Mouse (Mus musculus) intestine, postnatal 0 days (tissue): ENCODE data around the gene Gm20696. TPM values are rescaled to one million over a fixed set of nuclear protein-coding genes. Genes with fewer than 3 reads are reported as not detected.

Source experiments
- ATAC-seq: fragments of 200-750 bp; cut with Nextera tagmentation; 2 replicates; pipeline ENCODE4 v1.8.0; 2017; ENCODE audit warnings: mild to moderate bottlenecking, moderate TSS enrichment, moderate library complexity
- H3K27ac ChIP-seq: fragments of 300-500 bp; sonication (generic); 2 replicates; pipeline ENCODE4 v1.5.1; 2014; ENCODE audit warnings: mild to moderate bottlenecking, low read depth, low read length, moderate library complexity
- H3K27me3 ChIP-seq: fragments of 300-500 bp; sonication (generic); replicated peaks from 2 replicates; pipeline ENCODE4 v1.6.1; 2014; ENCODE audit warnings: low read length, mixed read lengths; ENCODE audit not compliant: control insufficient read depth, insufficient read depth
- H3K36me3 ChIP-seq: fragments of 300-500 bp; sonication (generic); 2 replicates; pipeline ENCODE4 v1.6.1; 2014; ENCODE audit warnings: mild to moderate bottlenecking, moderate library complexity; ENCODE audit not compliant: control insufficient read depth, insufficient read depth
- H3K4me1 ChIP-seq: fragments of 300-500 bp; sonication (generic); replicated peaks from 2 replicates; pipeline ENCODE4 v1.6.1; 2014; ENCODE audit warnings: antibody characterized with exemption, low read length, mixed read lengths; ENCODE audit not compliant: control insufficient read depth, insufficient read depth
- H3K4me2 ChIP-seq: fragments of 300-500 bp; sonication (generic); replicated peaks from 2 replicates; pipeline ENCODE4 v1.6.1; 2014; ENCODE audit warnings: low read depth, mild to moderate bottlenecking, moderate library complexity
- H3K4me3 ChIP-seq: fragments of 300-500 bp; sonication (generic); 2 replicates; pipeline ENCODE4 v1.5.1; 2014; ENCODE audit warnings: low read depth, low read length
- H3K9ac ChIP-seq: fragments of 300-500 bp; sonication (generic); 2 replicates; pipeline ENCODE4 v1.6.1; 2014; ENCODE audit warnings: mild to moderate bottlenecking, low read depth, low read length
- H3K9me3 ChIP-seq: fragments of 300-500 bp; sonication (generic); 2 replicates; pipeline ENCODE4 v1.6.1; 2016; ENCODE audit warnings: mixed run types; ENCODE audit not compliant: control insufficient read depth
- CTCF ChIP-seq: sonication (generic); IDR thresholded peaks from 2 replicates; pipeline ENCODE4 v1.5.1; 2016; ENCODE audit warnings: low read depth, mild to moderate bottlenecking, control low read depth, antibody characterized with exemption, moderate library complexity
- WGBS: fragments of 180-500 bp; shearing (Covaris S2); extraction: QIAGEN DNeasy Blood & Tissue Kit; methylation state at CpG from one replicate; pipeline ENCODE4 v1.1.7; 2014; 5-methylcytosine and 5-hydroxymethylcytosine counted together
- polyA plus RNA-seq: library from polyadenylated mRNA; unstranded; fragments of >200 nt; fragmentation: Nextera tagmentation; extraction: Ambion mirVana; gene quantifications from 2 replicates; pipeline ENCODE4 v1.2.1, GENCODE M21; 2015

Gm20696 gene
- polyA plus RNA-seq, 1 experiment from 2014 or later, result 1.4 TPM

DNA sequence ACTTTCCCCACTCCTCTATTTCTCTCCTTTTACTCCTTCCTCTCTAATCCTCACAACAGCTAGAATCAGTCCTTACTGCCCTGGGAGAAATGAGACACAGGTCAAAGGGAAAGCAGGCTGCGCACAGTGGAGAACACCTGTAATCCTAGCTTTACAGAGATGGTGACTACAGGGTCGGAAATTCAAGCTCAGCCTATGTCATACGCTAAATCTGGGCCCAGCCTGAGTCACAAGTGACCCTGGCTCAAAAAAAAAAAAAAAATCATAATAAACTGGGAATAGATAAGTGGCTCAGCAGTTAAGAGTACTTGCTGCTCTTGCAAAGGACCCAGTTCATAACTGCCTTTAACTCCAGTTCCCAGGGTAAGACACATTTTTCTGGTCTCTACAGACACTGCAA lies 175.5 kb downstream of the Gm20696 start:
- Histone ChIP-seq H3K9me3 (no peaks in the 10 kb centered on the region), H3K4me3 (no peak overlapping the region), H3K36me3 (no peaks in the 10 kb centered on the region), H3K27ac (no peak overlapping the region), H3K4me2 (no peak overlapping the region), H3K9ac (no peak overlapping the region), H3K4me1 (peaks cover 11% of the 10 kb centered on the region), H3K27me3 (no peaks in the 10 kb centered on the region)
- 0 out of 2 replicates have a peak, but pooled peaks have one; percentile 39 for ATAC-seq
- no peak for TF ChIP-seq CTCF
- WGBS, result 52% methylated on average over 3 of the region's 3 CpGs

DNA sequence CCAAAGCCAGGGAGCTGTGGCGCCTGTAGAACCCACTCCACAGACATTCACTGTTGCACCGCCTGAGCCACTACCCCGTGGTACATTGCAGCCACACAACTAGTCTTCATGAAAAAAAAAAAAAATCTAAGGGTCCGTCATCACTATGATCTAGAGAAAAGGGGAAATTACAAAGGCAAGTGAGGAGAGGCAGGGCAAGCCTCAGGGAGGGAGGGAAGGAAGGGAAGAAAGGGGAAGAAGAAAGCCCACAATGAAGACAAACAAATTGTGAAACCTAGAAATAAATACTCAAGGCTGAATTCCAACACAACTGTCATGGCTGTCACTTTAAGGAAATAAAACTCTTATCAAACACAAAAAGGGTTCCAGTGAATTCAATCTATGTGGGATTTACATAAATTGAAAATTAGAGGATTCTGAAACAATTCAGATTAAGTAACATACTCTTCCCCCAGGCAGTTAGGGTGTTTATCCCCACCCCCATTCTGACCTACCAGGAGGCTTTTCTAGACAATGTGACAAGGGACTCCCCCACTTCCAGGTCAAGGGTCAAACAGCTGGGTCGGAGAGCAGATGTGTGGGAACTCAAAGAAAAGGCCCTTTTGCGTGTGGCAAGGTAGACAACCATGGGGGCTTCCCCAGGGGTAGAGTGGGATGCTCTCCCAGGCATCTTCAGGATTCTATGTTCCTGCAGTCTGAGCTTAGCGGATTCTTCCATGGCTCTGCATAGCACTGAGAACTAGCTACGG lies 176.5 kb downstream of the Gm20696 start:
- H3K9me3 ChIP-seq, result no peaks in the 10 kb centered on the region
- no peak overlapping the region for H3K9ac ChIP-seq
- H3K36me3 ChIP-seq, result no peaks in the 10 kb centered on the region
- WGBS, result 83% methylated on average over 8 of the region's 8 CpGs
- no peak overlapping the region for H3K4me2 ChIP-seq
- H3K27ac ChIP-seq, result no peak overlapping the region
- TF ChIP-seq CTCF, result no peak
- H3K4me3 ChIP-seq, result no peak overlapping the region
- H3K27me3 ChIP-seq, result no peaks in the 10 kb centered on the region
- peaks cover 13% of the 10 kb centered on the region for H3K4me1 ChIP-seq
- no peak for ATAC-seq

DNA sequence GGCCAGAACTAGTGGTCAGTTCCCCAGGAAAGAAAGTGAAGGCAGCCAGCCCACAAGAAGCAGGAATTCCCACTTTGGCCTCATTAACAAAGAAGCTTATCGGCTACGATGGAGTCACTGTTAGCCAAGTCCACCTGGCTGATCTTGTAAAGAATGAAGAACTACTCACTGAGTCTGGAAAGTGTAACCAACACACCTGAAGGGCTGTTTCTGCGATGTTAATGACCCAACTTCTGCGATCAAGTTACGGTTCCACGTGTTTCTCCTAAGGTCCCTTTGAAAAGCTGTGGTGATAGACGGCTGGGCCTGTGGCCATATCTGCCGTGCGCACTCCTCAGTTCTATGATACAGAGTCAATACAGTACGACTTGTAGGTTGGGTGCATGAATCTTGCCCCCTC lies 177.2 kb downstream of the Gm20696 start:
- no peaks in the 10 kb centered on the region for H3K36me3 ChIP-seq
- TF ChIP-seq CTCF, result no peak
- no peak overlapping the region for H3K4me2 ChIP-seq
- no peak overlapping the region for H3K4me3 ChIP-seq
- ATAC-seq, result no peak
- no peaks in the 10 kb centered on the region for H3K27me3 ChIP-seq
- H3K4me1 ChIP-seq, result peaks cover 18% of the 10 kb centered on the region
- H3K9ac ChIP-seq, result no peak overlapping the region
- no peak overlapping the region for H3K27ac ChIP-seq
- H3K9me3 ChIP-seq, result no peaks in the 10 kb centered on the region
- WGBS, result 68% methylated on average over 10 of the region's 10 CpGs

DNA sequence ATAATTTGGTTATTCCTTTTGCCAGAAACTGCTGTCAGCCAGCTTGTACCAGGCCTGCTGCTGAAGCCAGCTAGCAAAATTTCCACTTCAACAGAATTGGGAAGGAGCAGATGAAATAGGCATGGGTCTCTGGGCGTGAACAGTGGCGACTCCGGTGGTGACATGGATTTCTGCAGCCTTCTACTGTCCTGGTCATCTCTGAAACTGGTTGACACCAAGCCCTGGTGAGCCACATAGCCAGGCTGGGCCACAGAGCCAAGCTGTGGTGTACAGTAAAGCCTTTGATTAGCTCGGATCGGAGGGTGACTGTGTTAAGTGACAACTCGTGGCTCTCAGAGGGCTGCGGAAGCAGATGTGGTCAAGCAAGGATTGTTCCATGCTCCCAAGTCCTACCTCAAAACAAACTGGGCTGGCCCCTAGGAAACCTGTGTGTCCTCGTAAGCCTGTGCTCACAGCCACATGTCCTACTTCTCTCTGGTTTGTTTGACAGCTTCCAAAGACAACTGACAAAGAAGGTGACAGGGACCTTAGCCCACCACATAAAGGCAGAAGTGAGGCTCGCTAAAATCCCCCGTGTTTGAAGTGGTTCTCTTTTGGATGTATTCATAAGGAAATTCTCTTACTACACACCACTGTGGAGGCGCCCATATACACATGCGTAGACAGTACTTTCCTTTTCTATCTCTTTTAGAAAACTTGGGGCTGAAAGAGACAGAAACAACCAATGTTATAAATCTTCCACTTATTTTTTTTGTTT lies 180.5 kb downstream of the Gm20696 start:
- peak; percentile 60 for TF ChIP-seq CTCF
- WGBS, result 73% methylated on average over 12 of the region's 12 CpGs
- Histone ChIP-seq H3K4me2 (no peak overlapping the region), H3K36me3 (no peaks in the 10 kb centered on the region), H3K4me1 (peaks cover 17% of the 10 kb centered on the region), H3K27ac (peak overlapping the region; percentile 83; the same call in 1 of the 2 replicates), H3K4me3 (no peak overlapping the region), H3K9ac (no peak overlapping the region), H3K9me3 (no peaks in the 10 kb centered on the region), H3K27me3 (no peaks in the 10 kb centered on the region)
- ATAC-seq, result no peak

DNA sequence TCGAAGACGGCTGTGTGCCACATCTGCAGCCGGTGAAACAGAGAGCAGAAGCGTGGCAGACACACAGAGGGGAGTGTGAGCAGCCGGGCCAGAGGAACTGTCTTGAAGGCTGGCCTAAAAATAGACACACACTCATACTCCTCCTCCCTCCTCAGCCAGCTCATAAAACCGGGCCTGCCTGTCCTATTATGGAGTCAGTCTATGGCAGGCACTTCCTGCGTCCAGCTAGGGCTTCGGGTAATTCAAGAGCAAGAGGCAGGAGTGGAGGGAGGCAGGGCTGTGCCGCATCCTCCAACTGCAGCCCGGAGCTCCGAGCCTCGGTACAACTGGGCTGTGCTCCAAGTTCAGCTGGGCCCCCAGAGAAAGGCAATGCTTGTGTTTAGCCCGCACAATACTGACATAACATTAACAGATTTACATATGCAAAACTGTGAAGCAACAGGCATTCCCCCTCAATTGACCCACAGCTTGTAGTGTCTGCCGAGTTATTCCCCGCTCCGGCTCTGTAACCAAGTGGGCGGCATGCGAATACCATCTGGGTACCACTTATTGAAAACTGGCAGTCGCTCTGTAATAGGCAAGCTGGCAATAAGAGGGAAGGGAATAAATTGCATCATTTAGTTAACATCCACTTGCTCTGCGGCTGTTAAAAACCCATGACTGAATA lies 181.2 kb downstream of the Gm20696 start:
- H3K9ac ChIP-seq, result no peak overlapping the region; the same call in 1 of the 2 replicates
- no peaks in the 10 kb centered on the region for H3K9me3 ChIP-seq
- peak overlapping the region; percentile 9; the same call in 1 of the 2 replicates for H3K4me3 ChIP-seq
- ATAC-seq, result peak; percentile 83
- H3K4me1 ChIP-seq, result peaks cover 14% of the 10 kb centered on the region
- TF ChIP-seq CTCF, result no peak
- no peaks in the 10 kb centered on the region for H3K36me3 ChIP-seq
- 16% methylated on average over 20 of the region's 20 CpGs for WGBS
- no peaks in the 10 kb centered on the region for H3K27me3 ChIP-seq
- peak overlapping the region; percentile 63 for H3K4me2 ChIP-seq
- peak overlapping the region; percentile 83 for H3K27ac ChIP-seq

DNA sequence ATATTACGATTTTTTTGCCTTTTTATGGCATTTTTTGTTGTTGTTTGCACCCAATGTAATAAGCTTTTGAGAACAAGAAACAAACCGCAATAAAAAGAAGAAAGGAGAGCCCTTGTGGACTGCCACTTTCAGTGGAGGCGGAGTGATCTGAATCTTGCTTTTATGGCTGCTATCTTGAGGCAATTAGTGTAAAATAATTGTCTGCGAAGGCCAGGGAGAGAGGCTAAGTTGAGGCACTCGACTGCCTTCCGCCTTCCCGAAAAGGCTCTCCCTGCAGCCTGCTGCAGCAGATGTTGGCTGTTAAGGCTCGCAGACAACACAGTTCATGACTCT lies 181.7 kb downstream of the Gm20696 start:
- Histone ChIP-seq H3K9ac (no peak overlapping the region; the same call in 1 of the 2 replicates), H3K9me3 (no peaks in the 10 kb centered on the region), H3K4me2 (peak overlapping the region; percentile 63), H3K4me1 (peaks cover 14% of the 10 kb centered on the region), H3K27ac (peak overlapping the region; percentile 83), H3K27me3 (no peaks in the 10 kb centered on the region), H3K36me3 (no peaks in the 10 kb centered on the region), H3K4me3 (peak overlapping the region; percentile 9; the same call in 1 of the 2 replicates)
- WGBS, result 4% methylated on average over 8 of the region's 8 CpGs
- ATAC-seq, result peak; percentile 61
- TF ChIP-seq CTCF, result no peak
